Mouse (Mus musculus) C2C12 (cell line): ENCODE measurements at regions not wholly inside any gene's neighbourhood (a gene's known extent, or its start where the extent isn't known, plus 50 kb on each side); places are given as distances from the start of the nearest gene placed in this dataset.
"Not testable (repeated sequence)": the region's sequence is repeated elsewhere in the genome, so short reads cannot be mapped to it uniquely, and the experiment has no call there.

Experiments
- H3K27me3 ChIP-seq: one replicate; pipeline ENCODE4 v1.6.1; 2011; ENCODE audit not compliant: control insufficient read depth, insufficient read depth, insufficient read length
- H3K36me3 ChIP-seq: one replicate; pipeline ENCODE4 v1.6.1; 2011; ENCODE audit not compliant: control insufficient read depth, insufficient read depth
- H3K4me3 ChIP-seq: one replicate; pipeline ENCODE4 v1.5.1; 2011; ENCODE audit warnings: mild to moderate bottlenecking, control low read depth; ENCODE audit not compliant: poor library complexity, insufficient read depth, severe bottlenecking
- H3K79me2 ChIP-seq: one replicate; pipeline ENCODE4 v1.6.1; 2011; ENCODE audit not compliant: control insufficient read depth, insufficient read depth
- H3K79me3 ChIP-seq: one replicate; pipeline ENCODE4 v1.6.1; 2011; ENCODE audit warnings: low read depth, control low read depth
- H3ac ChIP-seq: one replicate; pipeline ENCODE3; 2011; ENCODE audit warnings: low read depth; ENCODE audit not compliant: control insufficient read depth, insufficient read length
- CEBPB ChIP-seq: IDR thresholded peaks from one replicate; pipeline ENCODE4 v1.6.1; 2011; ENCODE audit warnings: low read depth, mild to moderate bottlenecking, control low read depth, moderate library complexity
- CTCF ChIP-seq: IDR thresholded peaks from one replicate; pipeline ENCODE4 v1.5.1; 2011; ENCODE audit not compliant: control insufficient read depth, insufficient read depth, insufficient read length
- FOSL1 ChIP-seq: IDR thresholded peaks from one replicate; pipeline ENCODE4 v1.8.0; 2011; ENCODE audit warnings: mild to moderate bottlenecking, low read length; ENCODE audit not compliant: poor library complexity, insufficient read depth, severe bottlenecking
- MAX ChIP-seq: IDR thresholded peaks from one replicate; pipeline ENCODE4 v1.6.1; 2011; ENCODE audit warnings: mild to moderate bottlenecking, control low read depth
- MYOD1 ChIP-seq: IDR thresholded peaks from one replicate; pipeline ENCODE4 v1.6.1; 2011; ENCODE audit warnings: low read depth; ENCODE audit not compliant: control insufficient read depth, insufficient read length
- MYOG ChIP-seq: IDR thresholded peaks from one replicate; pipeline ENCODE4 v1.6.1; 2011; ENCODE audit not compliant: control insufficient read depth, insufficient read length; ENCODE audit errors: extremely low read depth
- USF1 ChIP-seq: IDR thresholded peaks from one replicate; pipeline ENCODE4 v1.6.1; 2011; ENCODE audit warnings: low read depth, mild to moderate bottlenecking, control low read depth, moderate library complexity

- no peaks in the 10 kb centered on the region for H3K79me3 ChIP-seq
- no peak overlapping the region for H3ac ChIP-seq
- H3K36me3 ChIP-seq = no peaks in the 10 kb centered on the region
- no peaks in the 10 kb centered on the region for H3K79me2 ChIP-seq
- H3K4me3 ChIP-seq = no peak overlapping the region
- H3K27me3 ChIP-seq = peaks cover 7% of the 10 kb centered on the region
- no peak for TF ChIP-seq CTCF
- TF ChIP-seq MYOD1 = no peak
- TF ChIP-seq CEBPB = no peak
- no peak for TF ChIP-seq USF1
- TF ChIP-seq MAX = no peak
- no peak for TF ChIP-seq MYOG
- TF ChIP-seq FOSL1 = no peak
These were observed 76.8 kb upstream of the Smg1 start for GRCm38 (mm10) chr7:118320307-118320706.

- Histone ChIP-seq H3K27me3 (peaks cover 7% of the 10 kb centered on the region), H3K4me3 (no peak overlapping the region), H3K79me3 (no peaks in the 10 kb centered on the region), H3ac (no peak overlapping the region), H3K36me3 (no peaks in the 10 kb centered on the region), H3K79me2 (no peaks in the 10 kb centered on the region)
- TF ChIP-seq MYOD1 (no peak), CEBPB (no peak), MAX (no peak), USF1 (no peak), CTCF (no peak), FOSL1 (no peak), MYOG (no peak)
These were observed 75.1 kb upstream of the Smg1 start for GRCm38 (mm10) chr7:118318432-118319135.

- H3ac ChIP-seq, H3K79me3 ChIP-seq, H3K4me3 ChIP-seq, H3K79me2 ChIP-seq, H3K27me3 ChIP-seq, H3K36me3 ChIP-seq: not testable (repeated sequence)
These were observed 71.4 kb upstream of the Smg1 start for GRCm38 (mm10) chr7:118314886-118315285.

GRCm38 (mm10) chr7:118314228-118314658, 70.8 kb upstream of the Smg1 start:
- Histone ChIP-seq H3K4me3 (no peak overlapping the region), H3ac (no peak overlapping the region), H3K79me2 (no peaks in the 10 kb centered on the region), H3K79me3 (no peaks in the 10 kb centered on the region), H3K27me3 (no peaks in the 10 kb centered on the region), H3K36me3 (no peaks in the 10 kb centered on the region)
- no peak for TF ChIP-seq MAX
- no peak for TF ChIP-seq USF1
- TF ChIP-seq MYOD1 = no peak
- TF ChIP-seq CTCF = no peak
- TF ChIP-seq MYOG = no peak
- TF ChIP-seq CEBPB = no peak
- TF ChIP-seq FOSL1 = no peak

DNA sequence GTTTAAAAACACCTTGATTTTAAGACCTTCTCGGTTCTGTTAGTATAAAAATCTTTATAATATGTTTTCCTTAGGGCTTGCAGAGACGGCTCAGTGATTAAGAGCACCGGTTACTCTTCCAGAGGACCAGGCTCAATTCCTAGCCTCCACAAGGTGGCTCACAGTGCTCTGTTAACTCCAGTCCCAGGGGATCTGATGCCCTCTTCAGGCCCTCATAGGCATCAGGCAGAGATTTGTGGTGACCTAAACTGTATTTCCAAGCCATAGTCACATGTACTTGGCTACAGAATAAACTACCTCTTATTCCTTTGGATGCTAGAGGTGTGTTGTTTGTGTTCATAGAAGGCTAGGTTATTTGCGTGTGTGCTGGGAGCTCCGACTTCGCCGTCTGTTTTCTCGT, 70.3 kb upstream of the Smg1 start:
- Histone ChIP-seq H3K79me3 (no peaks in the 10 kb centered on the region), H3K4me3 (no peak overlapping the region), H3ac (no peak overlapping the region), H3K79me2 (no peaks in the 10 kb centered on the region), H3K27me3 (no peaks in the 10 kb centered on the region), H3K36me3 (no peaks in the 10 kb centered on the region)
- TF ChIP-seq CTCF = no peak
- no peak for TF ChIP-seq CEBPB
- TF ChIP-seq MYOD1 = no peak
- no peak for TF ChIP-seq MYOG
- no peak for TF ChIP-seq USF1
- no peak for TF ChIP-seq FOSL1
- no peak for TF ChIP-seq MAX

DNA sequence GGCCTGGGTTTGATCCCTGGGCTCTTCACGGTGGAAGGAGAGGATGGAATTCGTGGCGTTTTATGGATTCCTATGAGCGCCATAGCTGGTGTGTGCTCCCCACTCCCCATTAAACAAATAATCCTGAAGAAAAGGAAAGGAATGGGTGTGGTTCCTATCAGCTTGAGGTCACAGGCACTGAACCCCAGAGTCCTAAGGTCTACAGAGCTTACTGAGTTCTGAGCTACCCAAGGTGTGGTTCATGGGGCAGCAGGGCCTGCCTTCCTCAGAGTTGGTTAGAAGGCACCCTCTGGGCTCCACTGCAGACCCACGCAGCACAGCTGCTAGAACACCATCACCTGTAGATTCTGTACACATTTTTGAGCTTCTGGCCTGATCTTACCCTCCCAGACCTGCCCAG, 66.3 kb upstream of the Smg1 start:
- Histone ChIP-seq H3ac (no peak overlapping the region), H3K4me3 (no peak overlapping the region), H3K79me3 (no peaks in the 10 kb centered on the region), H3K36me3 (no peaks in the 10 kb centered on the region), H3K79me2 (no peaks in the 10 kb centered on the region), H3K27me3 (no peaks in the 10 kb centered on the region)
- no peak for TF ChIP-seq FOSL1
- TF ChIP-seq MAX = no peak
- no peak for TF ChIP-seq CEBPB
- TF ChIP-seq MYOD1 = no peak
- no peak for TF ChIP-seq MYOG
- TF ChIP-seq USF1 = no peak
- no peak for TF ChIP-seq CTCF
